Mouse (Mus musculus) spleen, adult 2 months (tissue): ENCODE results near the gene Slit3.

Experiments used
- CTCF ChIP-seq: fragments of 200-500 bp; IDR thresholded peaks from 2 replicates; pipeline ENCODE4 v1.5.1; 2011; ENCODE audit warnings: mild to moderate bottlenecking, inconsistent platforms; ENCODE audit not compliant: insufficient read depth, insufficient read length, insufficient replicate concordance; ENCODE audit errors: extremely low read depth
- POLR2A ChIP-seq: fragments of 200-500 bp; IDR thresholded peaks from 2 replicates; pipeline ENCODE4 v1.6.1; 2011; ENCODE audit warnings: low read depth, low read length, inconsistent platforms

DNA sequence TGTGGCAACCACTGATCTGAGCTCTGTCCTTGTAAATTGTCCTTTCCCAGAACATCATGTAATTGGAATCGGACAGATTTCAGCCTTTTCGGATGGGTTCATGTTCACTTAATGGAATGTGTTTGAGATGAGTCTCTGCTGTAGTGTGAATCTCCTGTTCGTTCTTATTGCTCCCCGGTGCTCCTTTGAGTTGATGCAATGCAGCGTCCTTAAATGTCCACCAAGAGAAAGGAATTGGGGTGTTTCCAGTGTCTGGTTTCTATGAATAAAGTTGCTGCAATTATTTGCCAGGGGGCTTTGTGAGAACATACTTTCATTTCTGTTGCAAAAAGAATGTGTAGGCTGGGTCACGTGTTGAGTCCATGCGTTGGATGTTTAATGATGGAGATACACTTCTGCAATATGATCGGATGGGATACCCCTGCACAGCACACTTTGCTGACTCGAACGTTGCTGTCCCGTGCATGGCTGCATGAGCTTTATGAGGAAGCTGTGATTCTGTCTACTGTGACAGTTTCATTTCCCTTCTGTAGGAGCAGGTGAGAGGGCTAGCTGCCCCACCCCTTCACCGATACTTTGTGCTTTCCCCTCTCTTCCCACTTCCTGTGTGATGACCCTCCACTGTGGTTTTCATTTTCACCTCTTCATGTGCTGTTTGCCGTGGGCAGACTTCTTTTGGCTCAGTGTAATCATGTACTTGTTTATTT lies 30.2 kb upstream of the Slit3 start:
- no peak for TF ChIP-seq POLR2A
- TF ChIP-seq CTCF, result no peak
